Mouse (Mus musculus) MEL (cell line): ENCODE results near the gene Fbxl19. TPM values are rescaled to one million over a fixed set of nuclear protein-coding genes. Genes with fewer than 3 reads are reported as not detected.

ENCODE experiments used
- DNase-seq: peaks from one replicate; pipeline ENCODE4 v3.0.0; 2011; ENCODE audit warnings: low read depth, low spot score
- H3K27ac ChIP-seq: 2 replicates; pipeline ENCODE4 v1.5.1; 2012; ENCODE audit warnings: low read depth, mild to moderate bottlenecking, control low read depth, low read length, moderate library complexity; ENCODE audit not compliant: control insufficient read depth
- H3K27me3 ChIP-seq, 2 experiments: fragments of 150-350 bp in 1 of 2; sonication (generic) in 1 of 2; 2 replicates each; pipeline ENCODE4 v1.6.1; 2012; ENCODE audit warnings: low read length in 2 of 2, mild to moderate bottlenecking in 2 of 2, improper control_type of control experiment in 1 of 2, moderate library complexity in 1 of 2; ENCODE audit not compliant: insufficient read depth in 2 of 2, control insufficient read depth in 1 of 2
- H3K36me3 ChIP-seq, 2 experiments: 2 replicates each; pipeline ENCODE4 v1.6.1; 2012 to 2014; ENCODE audit warnings: low read length in 2 of 2, improper control_type of control experiment in 1 of 2, inconsistent platforms in 1 of 2, mild to moderate bottlenecking in 1 of 2; ENCODE audit not compliant: insufficient read depth in 2 of 2, control insufficient read depth in 1 of 2
- H3K4me1 ChIP-seq, 2 experiments: fragments of 150-350 bp in 1 of 2; sonication (generic) in 1 of 2; 2 replicates each; pipeline ENCODE4 v1.6.1; 2012; ENCODE audit warnings: low read length in 2 of 2, improper control_type of control experiment in 1 of 2, mild to moderate bottlenecking in 1 of 2; ENCODE audit not compliant: insufficient read depth in 2 of 2, control insufficient read depth in 1 of 2
- H3K4me3 ChIP-seq, 2 experiments: fragments of 150-350 bp in 1 of 2; sonication (generic) in 1 of 2; 2 replicates each; pipeline ENCODE4 v1.5.1; 2012; ENCODE audit warnings: low read depth in 2 of 2, low read length in 2 of 2, mild to moderate bottlenecking in 2 of 2, moderate library complexity in 2 of 2, control low read depth in 1 of 2, improper control_type of control experiment in 1 of 2; ENCODE audit not compliant: control insufficient read depth in 1 of 2, insufficient read depth in 1 of 2
- H3K79me2 ChIP-seq: 2 replicates; pipeline ENCODE4 v1.6.1; 2012; ENCODE audit warnings: mild to moderate bottlenecking, low read length, moderate library complexity; ENCODE audit not compliant: control insufficient read depth, poor library complexity, insufficient read depth
- H3K9ac ChIP-seq: 2 replicates; pipeline ENCODE4 v1.6.1; 2012; ENCODE audit warnings: low read depth, mild to moderate bottlenecking, control low read depth, low read length, moderate library complexity; ENCODE audit not compliant: control insufficient read depth, poor library complexity, severe bottlenecking
- H3K9me3 ChIP-seq: fragments of 150-350 bp; sonication (generic); replicated peaks from 2 replicates; pipeline ENCODE4 v1.6.1; 2012; ENCODE audit warnings: mild to moderate bottlenecking, low read length, improper control_type of control experiment, moderate library complexity; ENCODE audit not compliant: insufficient read depth
- BHLHE40 ChIP-seq: IDR thresholded peaks from 2 replicates; pipeline ENCODE4 v1.6.1; 2012; ENCODE audit warnings: low read depth, mild to moderate bottlenecking, inconsistent platforms, low read length, improper control_type of control experiment, borderline replicate concordance
- CHD1 ChIP-seq: IDR thresholded peaks from 2 replicates; pipeline ENCODE4 v1.6.1; 2012; ENCODE audit warnings: low read depth, mild to moderate bottlenecking, inconsistent platforms, low read length, improper control_type of control experiment
- CHD2 ChIP-seq: IDR thresholded peaks from 2 replicates; pipeline ENCODE4 v1.6.1; 2011; ENCODE audit warnings: low read length, improper control_type of control experiment
- E2F4 ChIP-seq: IDR thresholded peaks from 2 replicates; pipeline ENCODE4 v1.6.1; 2011; ENCODE audit warnings: low read depth, low read length, improper control_type of control experiment, borderline replicate concordance
- ELF1 ChIP-seq: IDR thresholded peaks from 2 replicates; pipeline ENCODE4 v1.6.1; 2014; ENCODE audit warnings: low read depth, mild to moderate bottlenecking, inconsistent platforms, low read length, improper control_type of control experiment, moderate library complexity
- EP300 ChIP-seq, 2 experiments: IDR thresholded peaks; 2 replicates each; pipeline ENCODE4 v1.6.1; 2011; ENCODE audit warnings: improper control_type of control experiment in 2 of 2, low read length in 2 of 2, low read depth in 1 of 2, mild to moderate bottlenecking in 1 of 2
- ETS1 ChIP-seq: IDR thresholded peaks from 2 replicates; pipeline ENCODE4 v1.6.1; 2012; ENCODE audit warnings: low read depth, mild to moderate bottlenecking, inconsistent platforms, low read length, improper control_type of control experiment, moderate library complexity
- GABPA ChIP-seq: IDR thresholded peaks from 2 replicates; pipeline ENCODE4 v1.6.1; 2012; ENCODE audit warnings: low read depth, mild to moderate bottlenecking, inconsistent platforms, low read length, improper control_type of control experiment, moderate library complexity
- GATA1 ChIP-seq: IDR thresholded peaks from 2 replicates; pipeline ENCODE4 v1.6.1; 2011; ENCODE audit warnings: low read depth, low read length, improper control_type of control experiment
- HCFC1 ChIP-seq: IDR thresholded peaks from 2 replicates; pipeline ENCODE4 v1.6.1; 2012; ENCODE audit warnings: low read depth, mild to moderate bottlenecking, inconsistent platforms, low read length, improper control_type of control experiment, moderate library complexity
- JUND ChIP-seq: IDR thresholded peaks from 2 replicates; pipeline ENCODE4 v1.6.1; 2011; ENCODE audit warnings: low read depth, mild to moderate bottlenecking, improper control_type of control experiment, low read length
- KAT2A ChIP-seq: conservative IDR thresholded peaks from 2 replicates; pipeline ENCODE4 v1.6.1; 2012; ENCODE audit warnings: low read depth, low read length, improper control_type of control experiment, inconsistent platforms
- MAFK ChIP-seq: IDR thresholded peaks from 2 replicates; pipeline ENCODE4 v1.6.1; 2011; ENCODE audit warnings: low read depth, mild to moderate bottlenecking, low read length, improper control_type of control experiment, borderline replicate concordance
- MAX ChIP-seq: IDR thresholded peaks from 2 replicates; pipeline ENCODE4 v1.6.1; 2011; ENCODE audit warnings: low read length, improper control_type of control experiment
- MAZ ChIP-seq: IDR thresholded peaks from 2 replicates; pipeline ENCODE4 v1.6.1; 2012; ENCODE audit warnings: low read depth, mild to moderate bottlenecking, inconsistent platforms, low read length, improper control_type of control experiment
- MXI1 ChIP-seq: IDR thresholded peaks from 2 replicates; pipeline ENCODE4 v1.6.1; 2011; ENCODE audit warnings: mild to moderate bottlenecking, low read depth, low read length, improper control_type of control experiment
- MYB ChIP-seq: IDR thresholded peaks from 2 replicates; pipeline ENCODE4 v1.6.1; 2011; ENCODE audit warnings: mild to moderate bottlenecking, low read depth, low read length, improper control_type of control experiment
- MYC ChIP-seq: IDR thresholded peaks from 2 replicates; pipeline ENCODE4 v1.6.1; 2011; ENCODE audit warnings: low read depth, mild to moderate bottlenecking, low read length, improper control_type of control experiment, moderate library complexity
- NRF1 ChIP-seq: IDR thresholded peaks from 2 replicates; pipeline ENCODE4 v1.6.1; 2014; ENCODE audit warnings: low read depth, mild to moderate bottlenecking, inconsistent platforms, low read length, improper control_type of control experiment, moderate library complexity; ENCODE audit not compliant: poor library complexity, insufficient read depth, severe bottlenecking
- POLR2A ChIP-seq, 2 experiments: IDR thresholded peaks; 2 replicates each; pipeline ENCODE4 v1.6.1; 2011 to 2012; ENCODE audit warnings: low read length in 2 of 2, mild to moderate bottlenecking in 2 of 2, control low read depth in 1 of 2, improper control_type of control experiment in 1 of 2, low read depth in 1 of 2, moderate library complexity in 1 of 2; ENCODE audit not compliant: control insufficient read depth in 1 of 2, insufficient read depth in 1 of 2, poor library complexity in 1 of 2
- POLR2AphosphoS2 ChIP-seq: IDR thresholded peaks from 2 replicates; pipeline ENCODE4 v1.6.1; 2011; ENCODE audit warnings: low read length, improper control_type of control experiment
- POLR2AphosphoS5 ChIP-seq: IDR thresholded peaks from 2 replicates; pipeline ENCODE4 v1.6.1; 2012; ENCODE audit warnings: low read depth, borderline replicate concordance, mild to moderate bottlenecking, inconsistent platforms, low read length, moderate library complexity, mixed read lengths
- RCOR1 ChIP-seq: IDR thresholded peaks from 2 replicates; pipeline ENCODE4 v1.6.1; 2012; ENCODE audit warnings: low read depth, mild to moderate bottlenecking, inconsistent platforms, low read length, improper control_type of control experiment
- SIN3A ChIP-seq: IDR thresholded peaks from 2 replicates; pipeline ENCODE4 v1.6.1; 2012; ENCODE audit warnings: low read length, improper control_type of control experiment, inconsistent platforms
- SMC3 ChIP-seq: IDR thresholded peaks from 2 replicates; pipeline ENCODE4 v1.6.1; 2011; ENCODE audit warnings: low read depth, low read length, improper control_type of control experiment
- TAL1 ChIP-seq: IDR thresholded peaks from 2 replicates; pipeline ENCODE4 v1.6.1; 2012; ENCODE audit warnings: mild to moderate bottlenecking, inconsistent platforms, low read length, moderate library complexity, mixed read lengths
- TBP ChIP-seq: IDR thresholded peaks from 2 replicates; pipeline ENCODE4 v1.8.0; 2011; ENCODE audit warnings: low read depth, low read length, improper control_type of control experiment
- TCF12 ChIP-seq: IDR thresholded peaks from 2 replicates; pipeline ENCODE4 v1.6.1; 2014; ENCODE audit warnings: low read depth, mild to moderate bottlenecking, inconsistent platforms, low read length, improper control_type of control experiment, moderate library complexity
- UBTF ChIP-seq: IDR thresholded peaks from 2 replicates; pipeline ENCODE4 v1.6.1; 2012; ENCODE audit warnings: low read depth, mild to moderate bottlenecking, inconsistent platforms, low read length, improper control_type of control experiment, moderate library complexity, borderline replicate concordance; ENCODE audit not compliant: insufficient read depth
- USF1 ChIP-seq: IDR thresholded peaks from 2 replicates; pipeline ENCODE4 v1.6.1; 2014; ENCODE audit warnings: low read depth, mild to moderate bottlenecking, inconsistent platforms, low read length, improper control_type of control experiment, moderate library complexity
- USF2 ChIP-seq, 2 experiments: IDR thresholded peaks; 2 replicates each; pipeline ENCODE4 v1.6.1; 2011 to 2012; ENCODE audit warnings: improper control_type of control experiment in 2 of 2, low read length in 2 of 2, borderline replicate concordance in 1 of 2, inconsistent platforms in 1 of 2, low read depth in 1 of 2, mild to moderate bottlenecking in 1 of 2; ENCODE audit not compliant: insufficient read depth in 1 of 2
- ZC3H11A ChIP-seq: IDR thresholded peaks from 2 replicates; pipeline ENCODE4 v1.6.1; 2012; ENCODE audit warnings: low read depth, mild to moderate bottlenecking, inconsistent platforms, low read length, improper control_type of control experiment
- ZKSCAN1 ChIP-seq: IDR thresholded peaks from 2 replicates; pipeline ENCODE4 v1.6.1; 2012; ENCODE audit warnings: low read depth, mild to moderate bottlenecking, inconsistent platforms, low read length, improper control_type of control experiment, moderate library complexity
- ZMIZ1 ChIP-seq: IDR thresholded peaks from 2 replicates; pipeline ENCODE4 v1.6.1; 2012; ENCODE audit warnings: low read depth, mild to moderate bottlenecking, inconsistent platforms, low read length, improper control_type of control experiment, moderate library complexity
- polyA plus RNA-seq, 2 experiments: library from polyadenylated mRNA; stranded (reverse) in 1 of 2; unstranded in 1 of 2; fragments of >175 nt in 1 of 2; fragments of >200 nt in 1 of 2; gene quantifications; 2 replicates each; pipeline versions ENCODE4 v1.2.1 to v1.2.4; 2012; ENCODE audit warnings: low replicate concordance in 2 of 2, low read depth in 1 of 2; ENCODE audit not compliant: insufficient read length in 2 of 2, insufficient read depth in 1 of 2, missing spikeins in 1 of 2
- total RNA-seq: library from RNA; depleted of rRNA; stranded (reverse); fragments of 300-350 nt; gene quantifications from 2 replicates; pipeline ENCODE4 v1.2.3, GENCODE M21; 2012

Gene Fbxl19
- total and polyA plus RNA-seq, 3 experiments, result 46.7 to 58.3 TPM; not detected in 1

DNA sequence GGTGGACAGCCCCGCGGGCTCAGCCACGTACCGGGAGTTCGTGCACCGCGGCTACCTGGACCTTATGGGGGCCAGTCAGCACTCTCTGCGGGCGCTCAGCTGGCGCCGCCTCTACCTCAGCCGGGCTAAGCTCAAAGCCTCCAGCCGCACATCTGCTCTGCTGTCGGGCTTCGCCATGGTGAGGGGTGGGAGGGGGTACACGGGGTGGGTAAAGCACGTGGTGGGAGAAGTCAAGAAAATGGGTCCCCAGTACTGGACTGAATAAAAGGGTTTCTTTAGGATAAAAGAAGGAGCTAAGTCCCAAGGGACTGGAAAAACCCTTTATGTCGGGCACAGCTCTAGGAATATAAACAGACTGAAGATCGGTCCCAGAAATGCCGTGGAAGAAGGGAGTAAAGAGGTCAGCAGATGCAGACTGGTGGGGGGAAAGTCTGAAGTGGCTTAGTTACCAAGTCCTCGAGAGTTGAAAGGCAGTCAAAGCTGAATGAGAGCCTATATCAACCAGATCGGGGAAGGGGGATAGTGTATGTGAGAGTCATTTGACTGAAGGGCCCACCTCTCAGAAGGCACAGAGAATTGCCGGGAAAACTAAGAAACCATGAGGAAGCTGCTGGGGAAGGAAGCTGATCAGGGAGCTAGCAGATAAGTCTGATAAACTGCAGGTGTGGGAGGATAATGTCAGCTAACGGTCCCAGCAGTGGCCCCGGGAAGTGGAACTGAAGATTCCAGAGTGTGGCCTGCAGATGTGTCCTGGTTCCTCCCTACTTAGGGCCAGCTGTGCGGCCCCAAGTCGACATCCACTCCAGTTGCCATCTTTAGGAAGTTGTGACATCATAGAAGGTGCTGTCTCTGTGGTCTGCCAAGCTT is 25.9 kb downstream of the Fbxl19 start:
- peak; percentile 78 for DNase-seq
- TF ChIP-seq ETS1 (peak; percentile 48; the same call in 1 of the 2 replicates), POLR2A (IDR thresholded peaks at IDR 0.05; ENCODE audit: control insufficient read depth in 1 of 2, insufficient read depth in 1 of 2, low read depth in 1 of 2, low read length in 2 of 2, poor library complexity in 1 of 2) (peak; percentile 52 to 56; a peak in 3 of 4 replicates), TBP (peak; percentile 60; the same call in 1 of the 2 replicates), JUND (no peak), E2F4 (no peak), MAZ (no peak), SIN3A (peak; percentile 20), TCF12 (peak; percentile 83), MAX (peak; percentile 79), GABPA (no peak), KAT2A (0 out of 2 replicates have a peak, but pooled peaks have one; percentile 13), CHD1 (peak; percentile 91), HCFC1 (peak; percentile 29; the same call in 1 of the 2 replicates), TAL1 (peak; percentile 66), NRF1 (no peak), ELF1 (peak; percentile 47; the same call in 1 of the 2 replicates), USF1 (no peak), UBTF (no peak), MXI1 (peak; percentile 87), POLR2AphosphoS2 (peak; percentile 25; the same call in 1 of the 2 replicates), MAFK (no peak), EP300 (IDR thresholded peaks at IDR 0.05; ENCODE audit: low read depth in 1 of 2, low read length in 2 of 2) (peak; percentile 65 to 92), ZC3H11A (no peak), RCOR1 (peak; percentile 25; the same call in 1 of the 2 replicates), POLR2AphosphoS5 (no peak; the same call in 1 of the 2 replicates), ZMIZ1 (no peak), ZKSCAN1 (no peak), MYB (peak; percentile 68), GATA1 (peak; percentile 86), CHD2 (peak; percentile 2; the same call in 1 of the 2 replicates), USF2 (IDR thresholded peaks at IDR 0.05; ENCODE audit: borderline replicate concordance in 1 of 2, insufficient read depth in 1 of 2, low read depth in 1 of 2, low read length in 2 of 2) (no peak), MYC (peak; percentile 83), SMC3 (no peak), BHLHE40 (no peak)
- TF ChIP-seq, all 39 proteins: peak for 19
- H3K36me3 ChIP-seq, result peaks cover 0 to 28% of the 10 kb centered on the region in 2 experiments; a peak in 2 of 4 replicates
- H3K79me2 ChIP-seq, result peaks cover 24% of the 10 kb centered on the region
- H3K9ac ChIP-seq, result peak overlapping the region; percentile 98
- H3K27ac ChIP-seq, result peak overlapping the region; percentile 93
- no peaks in the 10 kb centered on the region for H3K27me3 ChIP-seq
- peaks cover 5 to 34% of the 10 kb centered on the region in 2 experiments; a peak in 3 of 4 replicates for H3K4me1 ChIP-seq
- no peaks in the 10 kb centered on the region for H3K9me3 ChIP-seq
- H3K4me3 ChIP-seq, result peak overlapping the region; percentile 82 to 93
